9 mouse cellular contexts compared by ENCODE assay signal in the genomic region with DNA sequence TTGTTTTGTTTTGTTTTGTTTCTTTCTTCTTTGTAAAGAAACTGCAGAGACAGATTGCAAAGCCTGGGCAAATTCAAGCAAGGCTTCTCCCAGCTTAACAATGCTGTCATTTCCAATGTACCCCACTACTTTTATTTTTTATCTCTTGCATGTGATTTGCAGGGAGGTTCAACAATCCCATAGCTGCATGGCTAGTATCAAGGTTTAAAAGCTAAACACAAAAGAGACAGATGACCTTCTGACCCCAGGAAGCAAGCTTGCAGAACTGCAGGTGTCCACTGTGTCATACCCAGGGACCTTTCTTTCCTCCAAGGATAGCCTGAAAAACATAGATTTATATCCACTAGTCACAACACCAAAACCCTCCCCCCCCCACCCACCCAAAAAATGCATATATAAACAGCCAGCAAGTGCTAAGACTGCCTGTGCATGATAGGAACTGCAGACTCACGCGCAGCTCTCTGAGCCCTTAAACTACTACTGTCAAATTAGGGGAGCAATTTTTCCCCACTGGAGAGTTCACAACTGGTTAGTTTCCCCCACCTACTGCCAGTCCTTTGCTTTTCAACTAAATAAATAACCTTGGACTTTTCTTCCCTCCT.
A peak's percentile ranks its signal among the peaks of the same experiment; 100 is the strongest.
DNase-seq lines count a peak whose midpoint lies in the region; ATAC-seq and TF ChIP-seq lines count a peak whose summit lies in the region.
"Had no signal": no experiment of that assay in that cellular context is flagged by ENCODE, and none has a peak within 500 bp of the region (broad histone marks: within the 10 kb centered on the region; RNA-seq: fewer than 3 reads in every experiment).

No protein-coding gene starts in this region.

- H3K4me1 ChIP-seq in lung, postnatal 0 days (ENCODE audit: insufficient read depth, low read depth, low read length) = peaks cover 14% of the 10 kb centered on the region; the same call in 1 of the 2 replicates
- peaks cover 42% of the 10 kb centered on the region for H3K4me1 ChIP-seq in heart, embryonic 13.5 days
- 0 out of 2 replicates have a peak, but pooled peaks cover 2% of the 10 kb centered on the region for H3K4me1 ChIP-seq in liver, embryonic 11.5 days (replicated peaks; ENCODE audit: control insufficient read depth, insufficient read depth, low read length)
- H3K4me1 ChIP-seq in stomach, embryonic 16.5 days (ENCODE audit: control insufficient read depth, insufficient read depth, low read length) = peaks cover 32% of the 10 kb centered on the region

- 17% methylated on average over 2 of the region's 2 CpGs for WGBS in lung, postnatal 0 days
- 38% methylated on average over 2 of the region's 2 CpGs for WGBS in heart, embryonic 13.5 days
- 55% methylated on average over 2 of the region's 2 CpGs for WGBS in liver, embryonic 11.5 days
- 32% methylated on average over 2 of the region's 2 CpGs for WGBS in stomach, embryonic 16.5 days

- 0 out of 2 replicates have a peak overlapping the region, but pooled peaks have one; percentile 1 for H3K4me3 ChIP-seq in lung, postnatal 0 days (ENCODE audit: low read depth, low read length)
- peak overlapping the region; percentile 100 for H3K4me3 ChIP-seq in heart, embryonic 13.5 days
- H3K4me3 ChIP-seq in liver, embryonic 11.5 days (ENCODE audit: low read depth, low read length) = no peak overlapping the region
- H3K4me3 ChIP-seq in stomach, embryonic 16.5 days (replicated peaks; ENCODE audit: low read length) = 0 out of 2 replicates have a peak overlapping the region, but pooled peaks have one; percentile 1

- peak overlapping the region; percentile 89 for H3K4me2 ChIP-seq in lung, postnatal 0 days (replicated peaks; ENCODE audit: low read depth, low read length)
- peak overlapping the region; percentile 95 for H3K4me2 ChIP-seq in heart, embryonic 13.5 days
- H3K4me2 ChIP-seq in liver, embryonic 11.5 days = peak overlapping the region; percentile 70
- H3K4me2 ChIP-seq in stomach, embryonic 16.5 days (ENCODE audit: low read depth, low read length) = peak overlapping the region; percentile 95

- H3K27me3 ChIP-seq in lung, postnatal 0 days (replicated peaks; ENCODE audit: insufficient read depth, low read length) = no peaks in the 10 kb centered on the region
- H3K27me3 ChIP-seq in heart, embryonic 13.5 days (replicated peaks) = no peaks in the 10 kb centered on the region
- peaks cover 52% of the 10 kb centered on the region for H3K27me3 ChIP-seq in liver, embryonic 11.5 days (replicated peaks; ENCODE audit: control insufficient read depth, insufficient read depth, low read length)
- no peaks in the 10 kb centered on the region for H3K27me3 ChIP-seq in stomach, embryonic 16.5 days (ENCODE audit: control insufficient read depth, insufficient read depth, low read length)
- H3K27me3 ChIP-seq: Patski had no signal

- no peak for TF ChIP-seq CTCF in lung, postnatal 0 days (IDR thresholded peaks at IDR 0.05)

- no peak for DNase-seq in lung, postnatal 0 days (ENCODE audit: low spot score)
- no peak for DNase-seq in lung, postnatal 10 days
- no peak for DNase-seq in liver, embryonic 11.5 days (ENCODE audit: low spot score)
- no peak for DNase-seq in cerebellum, adult 9-10 months
- DNase-seq in urinary bladder, postnatal 25 days (ENCODE audit: low spot score) = no peak

- H3K36me3 ChIP-seq in lung, postnatal 0 days (ENCODE audit: insufficient read depth, low read length) = no peaks in the 10 kb centered on the region
- no peaks in the 10 kb centered on the region for H3K36me3 ChIP-seq in heart, embryonic 13.5 days
- no peaks in the 10 kb centered on the region for H3K36me3 ChIP-seq in liver, embryonic 11.5 days (ENCODE audit: control insufficient read depth, insufficient read depth, low read length)
- no peaks in the 10 kb centered on the region for H3K36me3 ChIP-seq in stomach, embryonic 16.5 days (ENCODE audit: control insufficient read depth, insufficient read depth, low read length)

- ATAC-seq in lung, postnatal 0 days = no peak
- ATAC-seq in heart, embryonic 13.5 days (ENCODE audit: extremely low read depth, insufficient number of reproducible peaks, low FRiP score, low TSS enrichment) = no peak
- no peak for ATAC-seq in liver, embryonic 11.5 days (replicated peaks; ENCODE audit: low FRiP score)
- no peak for ATAC-seq in stomach, embryonic 16.5 days (ENCODE audit: insufficient read depth, low FRiP score)
- no peak for ATAC-seq in megakaryocyte progenitor cell, adult 5-6 weeks (replicated peaks; ENCODE audit: poor library complexity)
- ATAC-seq: Patski had no signal

- no peak for TF ChIP-seq EP300 in lung, postnatal 0 days (IDR thresholded peaks at IDR 0.05)

- 0 out of 2 replicates have a peak overlapping the region, but pooled peaks have one; percentile 16 for H3K9ac ChIP-seq in lung, postnatal 0 days (replicated peaks; ENCODE audit: low read depth)
- peak overlapping the region; percentile 100 for H3K9ac ChIP-seq in heart, embryonic 13.5 days
- no peak overlapping the region for H3K9ac ChIP-seq in liver, embryonic 11.5 days (ENCODE audit: low read depth, low read length)
- H3K9ac ChIP-seq in stomach, embryonic 16.5 days (ENCODE audit: low read length) = peak overlapping the region; percentile 1; the same call in 1 of the 2 replicates

- H3K27ac ChIP-seq in lung, postnatal 0 days (ENCODE audit: low read length) = peak overlapping the region; percentile 75
- peak overlapping the region; percentile 100 for H3K27ac ChIP-seq in heart, embryonic 13.5 days (replicated peaks)
- H3K27ac ChIP-seq in liver, embryonic 11.5 days (ENCODE audit: low read depth, low read length) = peak overlapping the region; percentile 45
- peak overlapping the region; percentile 100 for H3K27ac ChIP-seq in stomach, embryonic 16.5 days (ENCODE audit: low read length)

- no peaks in the 10 kb centered on the region for H3K9me3 ChIP-seq in lung, postnatal 0 days (ENCODE audit: low read length)
- H3K9me3 ChIP-seq in heart, embryonic 13.5 days = no peaks in the 10 kb centered on the region
- no peaks in the 10 kb centered on the region for H3K9me3 ChIP-seq in liver, embryonic 11.5 days (ENCODE audit: control insufficient read depth, low read length)
- H3K9me3 ChIP-seq in stomach, embryonic 16.5 days (replicated peaks; ENCODE audit: control insufficient read depth, low read length) = no peaks in the 10 kb centered on the region

Comparison
In these comparisons a context has a peak if more than half of its experiments do, and no peak if none do; other contexts are left out.
1. H3K27ac ChIP-seq: peak in every context shown above with its lines; median percentile 100 in heart, embryonic 13.5 days; 100 in stomach, embryonic 16.5 days; 75 in lung, postnatal 0 days; 45 in liver, embryonic 11.5 days.